Mouse (Mus musculus) neural tube, embryonic 14.5 days (tissue): ENCODE measurements around the gene Efna3. TPM values are rescaled to one million over a fixed set of nuclear protein-coding genes. Genes with fewer than 3 reads are reported as not detected.

Experiments used
- ATAC-seq: fragments of 200-750 bp; cut with Nextera tagmentation; 2 replicates; pipeline ENCODE4 v1.8.0; 2017; ENCODE audit warnings: low read depth, mild to moderate bottlenecking, moderate TSS enrichment, moderate library complexity
- H3K27ac ChIP-seq: fragments of 300-500 bp; sonication (generic); 2 replicates; pipeline ENCODE4 v1.5.1; 2014; ENCODE audit warnings: low read depth, mild to moderate bottlenecking, control low read depth, low read length, moderate library complexity, mixed read lengths
- H3K27me3 ChIP-seq: fragments of 300-500 bp; sonication (generic); 2 replicates; pipeline ENCODE4 v1.6.1; 2014; ENCODE audit warnings: low read length; ENCODE audit not compliant: control insufficient read depth, insufficient read depth
- H3K36me3 ChIP-seq: fragments of 300-500 bp; sonication (generic); 2 replicates; pipeline ENCODE4 v1.6.1; 2014; ENCODE audit warnings: low read length, mixed read lengths; ENCODE audit not compliant: control insufficient read depth, insufficient read depth
- H3K4me1 ChIP-seq: fragments of 300-500 bp; sonication (generic); 2 replicates; pipeline ENCODE4 v1.6.1; 2014; ENCODE audit warnings: low read length; ENCODE audit not compliant: control insufficient read depth, insufficient read depth
- H3K4me2 ChIP-seq: fragments of 300-500 bp; sonication (generic); 2 replicates; pipeline ENCODE4 v1.6.1; 2014; ENCODE audit warnings: mild to moderate bottlenecking, low read depth, low read length, control low read depth
- H3K4me3 ChIP-seq: fragments of 300-500 bp; sonication (generic); 2 replicates; pipeline ENCODE4 v1.5.1; 2014; ENCODE audit warnings: low read depth, low read length, control low read depth, mixed read lengths
- H3K9ac ChIP-seq: fragments of 300-500 bp; sonication (generic); replicated peaks from 2 replicates; pipeline ENCODE4 v1.6.1; 2014; ENCODE audit warnings: low read depth, mild to moderate bottlenecking, control low read depth, low read length, mixed read lengths
- H3K9me3 ChIP-seq: fragments of 300-500 bp; sonication (generic); 2 replicates; pipeline ENCODE4 v1.6.1; 2016; ENCODE audit warnings: low read length; ENCODE audit not compliant: control insufficient read depth
- WGBS: fragments of 180-500 bp; shearing (Covaris S2); extraction: QIAGEN DNeasy Blood & Tissue Kit; methylation state at CpG from one replicate; pipeline ENCODE4 v1.1.7; 2014; 5-methylcytosine and 5-hydroxymethylcytosine counted together
- polyA plus RNA-seq: library from polyadenylated mRNA; unstranded; fragments of >200 nt; fragmentation: Nextera tagmentation; extraction: Ambion mirVana; gene quantifications from 2 replicates; pipeline ENCODE4 v1.2.1, GENCODE M21; 2014

Efna3 gene
- polyA plus RNA-seq = 85.7 and 96.9 TPM in 2 replicates

- H3K9me3 ChIP-seq = no peaks in the 10 kb centered on the region
- no peaks in the 10 kb centered on the region for H3K36me3 ChIP-seq
- peak; percentile 39 for ATAC-seq
- H3K4me1 ChIP-seq = peaks cover 38% of the 10 kb centered on the region
- WGBS = 1% methylated on average over 48 of the region's 53 CpGs
- peak within 1 kb of the TSS; percentile 78 for H3K4me3 ChIP-seq
- peak within 1 kb of the TSS; percentile 97 for H3K9ac ChIP-seq
- peaks cover 3% of the 10 kb centered on the region; the same call in 1 of the 2 replicates for H3K27me3 ChIP-seq
- H3K27ac ChIP-seq = peak within 1 kb of the TSS; percentile 98
- H3K4me2 ChIP-seq = peak within 1 kb of the TSS; percentile 86
These were observed at the start of gene Efna3 for GRCm38 (mm10) chr3:89322514-89323165. Efna3 (minus strand) TSS chr3:89322965.

GRCm38 (mm10) chr3:89367338-89367737 is 44.6 kb upstream of the Efna3 start:
- Histone ChIP-seq H3K36me3 (no peaks in the 10 kb centered on the region), H3K27me3 (no peaks in the 10 kb centered on the region), H3K9me3 (no peaks in the 10 kb centered on the region), H3K4me1 (no peaks in the 10 kb centered on the region), H3K9ac (no peak overlapping the region), H3K4me2 (no peak overlapping the region), H3K27ac (no peak overlapping the region), H3K4me3 (no peak overlapping the region)
- 71% methylated on average over 11 of the region's 11 CpGs for WGBS
- ATAC-seq = no peak

GRCm38 (mm10) chr3:89365486-89366414 is 43.0 kb upstream of the Efna3 start:
- WGBS = 69% methylated on average over 20 of the region's 20 CpGs

GRCm38 (mm10) chr3:89365153-89365485 is 42.4 kb upstream of the Efna3 start, which contains the start of gene Dcst1:
Dcst1 (minus strand) TSS chr3:89365253.
- no peak within 1 kb of the TSS for H3K27ac ChIP-seq
- no peaks in the 10 kb centered on the region for H3K36me3 ChIP-seq
- H3K4me1 ChIP-seq = no peaks in the 10 kb centered on the region
- no peaks in the 10 kb centered on the region for H3K9me3 ChIP-seq
- H3K27me3 ChIP-seq = no peaks in the 10 kb centered on the region
- no peak within 1 kb of the TSS for H3K4me3 ChIP-seq
- 85% methylated on average over 11 of the region's 11 CpGs for WGBS
- H3K9ac ChIP-seq = no peak within 1 kb of the TSS
- H3K4me2 ChIP-seq = no peak within 1 kb of the TSS
- ATAC-seq = no peak

More at GRCm38 (mm10) chr3:89365486-89366414, 43.0 kb upstream of the Efna3 start:
- Histone ChIP-seq H3K27me3 (no peaks in the 10 kb centered on the region), H3K36me3 (no peaks in the 10 kb centered on the region), H3K4me2 (no peak overlapping the region), H3K4me1 (no peaks in the 10 kb centered on the region), H3K4me3 (no peak overlapping the region), H3K27ac (no peak overlapping the region), H3K9me3 (no peaks in the 10 kb centered on the region), H3K9ac (no peak overlapping the region)
- ATAC-seq = no peak

GRCm38 (mm10) chr3:89364631-89365030 is 41.9 kb upstream of the Efna3 start:
- ATAC-seq = no peak
- Histone ChIP-seq H3K9ac (no peak overlapping the region), H3K36me3 (no peaks in the 10 kb centered on the region), H3K4me3 (no peak overlapping the region), H3K4me2 (no peak overlapping the region), H3K27ac (no peak overlapping the region), H3K4me1 (no peaks in the 10 kb centered on the region), H3K27me3 (no peaks in the 10 kb centered on the region), H3K9me3 (no peaks in the 10 kb centered on the region)
- 62% methylated on average over 8 of the region's 8 CpGs for WGBS

GRCm38 (mm10) chr3:89361675-89362074 is 38.9 kb upstream of the Efna3 start, which contains the start of gene Dcst2:
Dcst2 (plus strand) TSS chr3:89361975.
- Histone ChIP-seq H3K4me3 (no peak within 1 kb of the TSS), H3K4me1 (no peaks in the 10 kb centered on the region), H3K4me2 (no peak within 1 kb of the TSS), H3K36me3 (no peaks in the 10 kb centered on the region), H3K9me3 (no peaks in the 10 kb centered on the region), H3K27ac (no peak within 1 kb of the TSS), H3K9ac (no peak within 1 kb of the TSS), H3K27me3 (no peaks in the 10 kb centered on the region)
- ATAC-seq = no peak
- 87% methylated on average over 7 of the region's 7 CpGs for WGBS

GRCm38 (mm10) chr3:89360237-89360636 is 37.5 kb upstream of the Efna3 start:
- 73% methylated on average over 3 of the region's 3 CpGs for WGBS
- no peak overlapping the region for H3K27ac ChIP-seq
- no peaks in the 10 kb centered on the region for H3K4me1 ChIP-seq
- H3K36me3 ChIP-seq = no peaks in the 10 kb centered on the region
- ATAC-seq = no peak
- H3K4me2 ChIP-seq = no peak overlapping the region
- H3K9me3 ChIP-seq = no peaks in the 10 kb centered on the region
- H3K4me3 ChIP-seq = no peak overlapping the region
- no peaks in the 10 kb centered on the region for H3K27me3 ChIP-seq
- no peak overlapping the region for H3K9ac ChIP-seq

- Histone ChIP-seq H3K4me1 (no peaks in the 10 kb centered on the region), H3K9me3 (no peaks in the 10 kb centered on the region), H3K4me2 (no peak overlapping the region), H3K4me3 (no peak overlapping the region), H3K9ac (no peak overlapping the region), H3K27me3 (no peaks in the 10 kb centered on the region), H3K27ac (no peak overlapping the region), H3K36me3 (no peaks in the 10 kb centered on the region)
- 62% methylated on average over 6 of the region's 6 CpGs for WGBS
- no peak for ATAC-seq
These were observed 36.9 kb upstream of the Efna3 start for GRCm38 (mm10) chr3:89359630-89360029.

GRCm38 (mm10) chr3:89356029-89356428 is 33.3 kb upstream of the Efna3 start:
- no peaks in the 10 kb centered on the region for H3K9me3 ChIP-seq
- H3K36me3 ChIP-seq = no peaks in the 10 kb centered on the region
- no peak for ATAC-seq
- H3K4me2 ChIP-seq = no peak overlapping the region
- H3K27ac ChIP-seq = no peak overlapping the region
- no peaks in the 10 kb centered on the region for H3K27me3 ChIP-seq
- WGBS = 69% methylated on average over 9 of the region's 9 CpGs
- H3K9ac ChIP-seq = no peak overlapping the region
- H3K4me1 ChIP-seq = no peaks in the 10 kb centered on the region; the same call in 1 of the 2 replicates
- H3K4me3 ChIP-seq = no peak overlapping the region
